Mouse (Mus musculus) kidney, embryonic 16.5 days (tissue): ENCODE data around the gene Dtnbp1. TPM values are rescaled to one million over a fixed set of nuclear protein-coding genes. Genes with fewer than 3 reads are reported as not detected.

Experiments
- ATAC-seq: fragments of 200-750 bp; cut with Nextera tagmentation; 2 replicates; pipeline ENCODE4 v1.8.0; 2017; ENCODE audit warnings: moderate TSS enrichment; ENCODE audit not compliant: low FRiP score, low TSS enrichment
- H3K27ac ChIP-seq: fragments of 300-500 bp; sonication (generic); 2 replicates; pipeline ENCODE4 v1.5.1; 2014; ENCODE audit warnings: low read length
- H3K27me3 ChIP-seq: fragments of 300-500 bp; sonication (generic); 2 replicates; pipeline ENCODE4 v1.6.1; 2014; ENCODE audit warnings: low read length, control low read depth, mixed read lengths; ENCODE audit not compliant: insufficient read depth
- H3K36me3 ChIP-seq: fragments of 300-500 bp; sonication (generic); 2 replicates; pipeline ENCODE4 v1.6.1; 2014; ENCODE audit warnings: low read length, control low read depth, mixed read lengths; ENCODE audit not compliant: insufficient read depth
- H3K4me1 ChIP-seq: fragments of 300-500 bp; sonication (generic); 2 replicates; pipeline ENCODE4 v1.6.1; 2014; ENCODE audit warnings: low read length, control low read depth, mixed read lengths; ENCODE audit not compliant: insufficient read depth
- H3K4me2 ChIP-seq: fragments of 300-500 bp; sonication (generic); replicated peaks from 2 replicates; pipeline ENCODE4 v1.6.1; 2014; ENCODE audit warnings: low read depth, low read length
- H3K4me3 ChIP-seq: fragments of 300-500 bp; sonication (generic); 2 replicates; pipeline ENCODE4 v1.5.1; 2014; ENCODE audit warnings: mild to moderate bottlenecking, low read length
- H3K9ac ChIP-seq: fragments of 300-500 bp; sonication (generic); replicated peaks from 2 replicates; pipeline ENCODE4 v1.6.1; 2014; ENCODE audit warnings: low read length
- H3K9me3 ChIP-seq: fragments of 300-500 bp; sonication (generic); 2 replicates; pipeline ENCODE4 v1.6.1; 2016; ENCODE audit warnings: low read length, control low read depth
- WGBS: fragments of 180-500 bp; shearing (Covaris S2); extraction: QIAGEN DNeasy Blood & Tissue Kit; methylation state at CpG from one replicate; pipeline ENCODE4 v1.1.7; 2014; 5-methylcytosine and 5-hydroxymethylcytosine counted together
- polyA plus RNA-seq: library from polyadenylated mRNA; unstranded; fragments of >200 nt; fragmentation: Nextera tagmentation; extraction: Ambion mirVana; gene quantifications from 2 replicates; pipeline ENCODE4 v1.2.1, GENCODE M21; 2015

The Dtnbp1 gene
- polyA plus RNA-seq, 1 experiment from 2014 or later, result 81.8 TPM

- H3K27me3 ChIP-seq, result no peaks in the 10 kb centered on the region
- H3K9ac ChIP-seq, result no peak overlapping the region
- no peak overlapping the region for H3K4me3 ChIP-seq
- no peaks in the 10 kb centered on the region for H3K9me3 ChIP-seq
- no peaks in the 10 kb centered on the region for H3K36me3 ChIP-seq
- peak overlapping the region; percentile 19 for H3K4me2 ChIP-seq
- WGBS, result 19% methylated on average over 10 of the region's 10 CpGs
- H3K4me1 ChIP-seq, result peaks cover 6% of the 10 kb centered on the region; the same call in 1 of the 2 replicates
- peak overlapping the region; percentile 56 for H3K27ac ChIP-seq
- 0 out of 2 replicates have a peak, but pooled peaks have one; percentile 49 for ATAC-seq
These were observed 29.4 kb upstream of the Dtnbp1 start for GRCm38 (mm10) chr13:45031314-45031713.

- H3K27ac ChIP-seq, result no peak overlapping the region
- WGBS, result 6% methylated on average over 12 of the region's 12 CpGs
- H3K9me3 ChIP-seq, result no peaks in the 10 kb centered on the region
- no peaks in the 10 kb centered on the region for H3K36me3 ChIP-seq
- peaks cover 6% of the 10 kb centered on the region; the same call in 1 of the 2 replicates for H3K4me1 ChIP-seq
- peak; percentile 84 for ATAC-seq
- H3K4me3 ChIP-seq, result no peak overlapping the region
- no peaks in the 10 kb centered on the region for H3K27me3 ChIP-seq
- no peak overlapping the region for H3K9ac ChIP-seq
- H3K4me2 ChIP-seq, result peak overlapping the region; percentile 19
These were observed 28.9 kb upstream of the Dtnbp1 start for GRCm38 (mm10) chr13:45030830-45031229.

GRCm38 (mm10) chr13:45029791-45030190 is 27.8 kb upstream of the Dtnbp1 start:
- H3K4me1 ChIP-seq, result peaks cover 6% of the 10 kb centered on the region; the same call in 1 of the 2 replicates
- WGBS, result 78% methylated on average over 1 of the region's 1 CpGs
- H3K27ac ChIP-seq, result no peak overlapping the region
- no peaks in the 10 kb centered on the region for H3K36me3 ChIP-seq
- no peak overlapping the region for H3K9ac ChIP-seq
- H3K27me3 ChIP-seq, result no peaks in the 10 kb centered on the region
- H3K9me3 ChIP-seq, result no peaks in the 10 kb centered on the region
- no peak for ATAC-seq
- no peak overlapping the region for H3K4me2 ChIP-seq
- no peak overlapping the region for H3K4me3 ChIP-seq

- Histone ChIP-seq H3K9ac (no peak overlapping the region), H3K4me2 (no peak overlapping the region), H3K4me1 (no peaks in the 10 kb centered on the region; the same call in 1 of the 2 replicates), H3K27me3 (no peaks in the 10 kb centered on the region), H3K36me3 (no peaks in the 10 kb centered on the region), H3K27ac (no peak overlapping the region), H3K9me3 (no peaks in the 10 kb centered on the region), H3K4me3 (no peak overlapping the region)
- no peak for ATAC-seq
- WGBS, result 89% methylated on average over 3 of the region's 3 CpGs
These were observed 24.3 kb upstream of the Dtnbp1 start for GRCm38 (mm10) chr13:45026291-45026690.

- Histone ChIP-seq H3K36me3 (no peaks in the 10 kb centered on the region), H3K27ac (no peak overlapping the region), H3K9me3 (no peaks in the 10 kb centered on the region), H3K9ac (no peak overlapping the region), H3K4me1 (no peaks in the 10 kb centered on the region), H3K27me3 (no peaks in the 10 kb centered on the region), H3K4me2 (no peak overlapping the region), H3K4me3 (no peak overlapping the region)
- 72% methylated on average over 10 of the region's 10 CpGs for WGBS
- ATAC-seq, result no peak
These were observed 22.9 kb upstream of the Dtnbp1 start for GRCm38 (mm10) chr13:45024821-45025220.

- no peak overlapping the region for H3K4me3 ChIP-seq
- H3K27ac ChIP-seq, result no peak overlapping the region
- H3K9ac ChIP-seq, result no peak overlapping the region
- WGBS, result 73% methylated on average over 20 of the region's 20 CpGs
- no peak overlapping the region for H3K4me2 ChIP-seq
- H3K4me1 ChIP-seq, result no peaks in the 10 kb centered on the region
- H3K27me3 ChIP-seq, result no peaks in the 10 kb centered on the region
- no peak for ATAC-seq
- H3K36me3 ChIP-seq, result no peaks in the 10 kb centered on the region
- H3K9me3 ChIP-seq, result no peaks in the 10 kb centered on the region
These were observed 21.6 kb upstream of the Dtnbp1 start for GRCm38 (mm10) chr13:45023356-45024150.

GRCm38 (mm10) chr13:45008150-45008549 is 6.2 kb upstream of the Dtnbp1 start:
- Histone ChIP-seq H3K36me3 (no peaks in the 10 kb centered on the region), H3K4me2 (no peak overlapping the region), H3K4me3 (no peak overlapping the region), H3K27ac (no peak overlapping the region), H3K4me1 (peaks cover 11% of the 10 kb centered on the region), H3K27me3 (no peaks in the 10 kb centered on the region), H3K9me3 (no peaks in the 10 kb centered on the region), H3K9ac (no peak overlapping the region)
- 59% methylated on average over 7 of the region's 7 CpGs for WGBS
- ATAC-seq, result no peak

GRCm38 (mm10) chr13:45007726-45008125 is 5.8 kb upstream of the Dtnbp1 start:
- Histone ChIP-seq H3K9ac (no peak overlapping the region), H3K4me1 (peaks cover 16% of the 10 kb centered on the region), H3K27ac (no peak overlapping the region), H3K9me3 (no peaks in the 10 kb centered on the region), H3K36me3 (no peaks in the 10 kb centered on the region), H3K27me3 (no peaks in the 10 kb centered on the region), H3K4me2 (no peak overlapping the region), H3K4me3 (no peak overlapping the region)
- ATAC-seq, result no peak; the same call in 1 of the 2 replicates
- WGBS, result 53% methylated on average over 6 of the region's 6 CpGs

- Histone ChIP-seq H3K4me3 (no peak overlapping the region), H3K4me1 (peaks cover 21% of the 10 kb centered on the region), H3K9ac (no peak overlapping the region), H3K9me3 (no peaks in the 10 kb centered on the region), H3K27ac (no peak overlapping the region), H3K27me3 (no peaks in the 10 kb centered on the region), H3K4me2 (no peak overlapping the region), H3K36me3 (no peaks in the 10 kb centered on the region)
- ATAC-seq, result no peak
- 74% methylated on average over 5 of the region's 5 CpGs for WGBS
These were observed 4.5 kb upstream of the Dtnbp1 start for GRCm38 (mm10) chr13:45006483-45006882.

GRCm38 (mm10) chr13:45005861-45006260 is 3.9 kb upstream of the Dtnbp1 start:
- 32% methylated on average over 7 of the region's 7 CpGs for WGBS
- ATAC-seq, result no peak
- H3K27me3 ChIP-seq, result no peaks in the 10 kb centered on the region
- no peak overlapping the region for H3K4me3 ChIP-seq
- H3K4me2 ChIP-seq, result no peak overlapping the region
- no peak overlapping the region for H3K9ac ChIP-seq
- H3K36me3 ChIP-seq, result no peaks in the 10 kb centered on the region
- no peaks in the 10 kb centered on the region for H3K9me3 ChIP-seq
- peak overlapping the region; percentile 43; the same call in 1 of the 2 replicates for H3K27ac ChIP-seq
- peaks cover 22% of the 10 kb centered on the region for H3K4me1 ChIP-seq
